Comparison of ENCODE assay signal across 8 mouse cellular contexts in genomic region chr12:65037546-65037937, GRCm38 (mm10). TPM values are rescaled to one million over a fixed set of nuclear protein-coding genes. Genes with fewer than 3 reads are reported as not detected.
DNase-seq lines count a peak whose midpoint lies in the region; ATAC-seq and TF ChIP-seq lines count a peak whose summit lies in the region.

No protein-coding gene starts in this region.

- no peak for TF ChIP-seq EP300 in liver, embryonic 14.5 days (IDR thresholded peaks at IDR 0.05; ENCODE audit: low read depth)

- H3K4me3 ChIP-seq in heart, embryonic 12.5 days: peak overlapping the region; percentile 97
- peak overlapping the region; percentile 99 for H3K4me3 ChIP-seq in forebrain, postnatal 0 days (ENCODE audit: low read depth, low read length)
- H3K4me3 ChIP-seq in liver, embryonic 14.5 days (ENCODE audit: insufficient read depth in 1 of 2, low read depth in 2 of 2, low read length in 2 of 2): peak overlapping the region; percentile 85 to 99; a peak in 3 of 4 replicates
- peak overlapping the region; percentile 87 for H3K4me3 ChIP-seq in stomach, embryonic 14.5 days (ENCODE audit: low read depth, low read length)

- TF ChIP-seq CTCF in forebrain, postnatal 0 days (IDR thresholded peaks at IDR 0.05; ENCODE audit: low read depth): no peak
- no peak for TF ChIP-seq CTCF in liver, embryonic 14.5 days (IDR thresholded peaks at IDR 0.05; ENCODE audit: low read depth)

- no peak overlapping the region for H3K9ac ChIP-seq in heart, embryonic 12.5 days
- no peak overlapping the region for H3K9ac ChIP-seq in forebrain, postnatal 0 days
- H3K9ac ChIP-seq in liver, embryonic 14.5 days (replicated peaks): peak overlapping the region; percentile 97
- no peak overlapping the region; the same call in 1 of the 2 replicates for H3K9ac ChIP-seq in stomach, embryonic 14.5 days (replicated peaks; ENCODE audit: low read depth, low read length)

- no peak for DNase-seq in heart, postnatal 14 days
- DNase-seq in adrenal gland, postnatal 14 days: peak; percentile 35
- DNase-seq in forebrain, postnatal 0 days: no peak
- peak in 1 of 3 experiments; percentile 27 for DNase-seq in liver, embryonic 14.5 days (ENCODE audit: low read depth in 3 of 3, low spot score in 3 of 3)
- DNase-seq in left cerebral cortex, adult 8-10 months (ENCODE audit: low spot score in 2 of 2): no peak
- DNase-seq in left cerebral cortex, postnatal 25 days (ENCODE audit: low spot score in 2 of 2): no peak

- no peaks in the 10 kb centered on the region for H3K27me3 ChIP-seq in heart, embryonic 12.5 days (replicated peaks)
- H3K27me3 ChIP-seq in forebrain, postnatal 0 days (ENCODE audit: insufficient read depth, low read length): no peaks in the 10 kb centered on the region
- no peaks in the 10 kb centered on the region for H3K27me3 ChIP-seq in liver, embryonic 14.5 days (ENCODE audit: control insufficient read depth, insufficient read depth, low read length)
- no peaks in the 10 kb centered on the region for H3K27me3 ChIP-seq in stomach, embryonic 14.5 days (ENCODE audit: control insufficient read depth, insufficient read depth, low read length)

- intact Hi-C loops in heart, postnatal 14 days (cut with DNase I): loop anchor here (5.0 kb wide), 2 partner anchors 35 to 70 kb away; partner anchors contain the start of genes Fkbp3, Klhl28 and Togaram1
- intact Hi-C loops in left cerebral cortex, postnatal 25 days (cut with DNase I): no loop called here

- peaks cover 6% of the 10 kb centered on the region for H3K36me3 ChIP-seq in heart, embryonic 12.5 days
- peaks cover 3% of the 10 kb centered on the region; the same call in 1 of the 2 replicates for H3K36me3 ChIP-seq in forebrain, postnatal 0 days (ENCODE audit: insufficient read depth)
- no peaks in the 10 kb centered on the region; the same call in 1 of the 2 replicates for H3K36me3 ChIP-seq in liver, embryonic 14.5 days (replicated peaks; ENCODE audit: control insufficient read depth, insufficient read depth, low read depth)
- H3K36me3 ChIP-seq in stomach, embryonic 14.5 days (ENCODE audit: control insufficient read depth, insufficient read depth, low read length): no peaks in the 10 kb centered on the region; the same call in 1 of the 2 replicates

- 37% methylated on average over 4 of the region's 4 CpGs for WGBS in heart, embryonic 12.5 days
- 43% methylated on average over 4 of the region's 4 CpGs for WGBS in forebrain, postnatal 0 days
- WGBS in liver, embryonic 14.5 days (ENCODE audit: insufficient replicate concordance): 12% methylated on average over 4 of the region's 4 CpGs
- 29% methylated on average over 4 of the region's 4 CpGs for WGBS in stomach, embryonic 14.5 days

- no peak for ATAC-seq in heart, embryonic 12.5 days (ENCODE audit: insufficient number of reproducible peaks, low FRiP score)
- ATAC-seq in forebrain, postnatal 0 days: no peak
- no peak for ATAC-seq in liver, embryonic 14.5 days (ENCODE audit: insufficient read depth)
- no peak for ATAC-seq in stomach, embryonic 14.5 days (ENCODE audit: insufficient number of reproducible peaks, insufficient read depth, low FRiP score, low read depth)

- no peak overlapping the region for H3K27ac ChIP-seq in heart, embryonic 12.5 days (ENCODE audit: poor library complexity, severe bottlenecking)
- no peak overlapping the region for H3K27ac ChIP-seq in forebrain, postnatal 0 days (ENCODE audit: low read depth, low read length)
- H3K27ac ChIP-seq in liver, embryonic 14.5 days: no peak overlapping the region
- H3K27ac ChIP-seq in stomach, embryonic 14.5 days (ENCODE audit: low read length): no peak overlapping the region

- H3K4me2 ChIP-seq in heart, embryonic 12.5 days: peak overlapping the region; percentile 77
- H3K4me2 ChIP-seq in forebrain, postnatal 0 days (ENCODE audit: low read depth): peak overlapping the region; percentile 57
- H3K4me2 ChIP-seq in liver, embryonic 14.5 days (ENCODE audit: low read depth): peak overlapping the region; percentile 85
- peak overlapping the region; percentile 70 for H3K4me2 ChIP-seq in stomach, embryonic 14.5 days (replicated peaks; ENCODE audit: low read depth, low read length)

- peaks cover 15% of the 10 kb centered on the region for H3K4me1 ChIP-seq in heart, embryonic 12.5 days (replicated peaks)
- 0 out of 2 replicates have a peak, but pooled peaks cover 14% of the 10 kb centered on the region for H3K4me1 ChIP-seq in forebrain, postnatal 0 days (ENCODE audit: insufficient read depth)
- peaks cover 8 to 16% of the 10 kb centered on the region in 2 experiments for H3K4me1 ChIP-seq in liver, embryonic 14.5 days (replicated peaks; ENCODE audit: control insufficient read depth in 2 of 2, insufficient read depth in 2 of 2, low read length in 1 of 2)
- peaks cover 9% of the 10 kb centered on the region for H3K4me1 ChIP-seq in stomach, embryonic 14.5 days (ENCODE audit: control insufficient read depth, insufficient read depth, low read length)

- no peaks in the 10 kb centered on the region for H3K9me3 ChIP-seq in heart, embryonic 12.5 days (replicated peaks)
- no peaks in the 10 kb centered on the region for H3K9me3 ChIP-seq in forebrain, postnatal 0 days (ENCODE audit: low read length)
- H3K9me3 ChIP-seq in liver, embryonic 14.5 days (ENCODE audit: control insufficient read depth, low read length): no peaks in the 10 kb centered on the region
- H3K9me3 ChIP-seq in stomach, embryonic 14.5 days (ENCODE audit: control insufficient read depth, low read depth, low read length): no peaks in the 10 kb centered on the region

RNA-seq across cellular contexts. Expression of gene Prpf39, which starts 1.4 kb away (rescaled TPM):
- 43.8 and 45.3 TPM in 2 replicates for polyA plus RNA-seq in heart, embryonic 12.5 days (2016; fragmentation: Nextera tagmentation; extraction: Ambion mirVana)
- 10 to 100 TPM; 18.9 to 20.1 TPM for total RNA-seq in heart, postnatal 14 days (2021)
- 33.0 and 40.5 TPM in 2 replicates for total RNA-seq in adrenal gland, postnatal 14 days (2021)
- total RNA-seq in forebrain, postnatal 0 days (2014; rRNA removed): 37.5 and 49.5 TPM in 2 replicates
- 21.6 and 28.6 TPM in 2 replicates for polyA plus RNA-seq in forebrain, postnatal 0 days (2015; fragmentation: Nextera tagmentation; extraction: Ambion mirVana)
- polyA plus RNA-seq in liver, embryonic 14.5 days (2012; rRNA removed): 5.8 and 9.1 TPM in 2 replicates
- 14.3 and 14.5 TPM in 2 replicates for polyA plus RNA-seq in liver, embryonic 14.5 days (2014; fragmentation: Nextera tagmentation; extraction: Ambion mirVana)
- polyA plus RNA-seq in stomach, embryonic 14.5 days (2014; fragmentation: Nextera tagmentation; extraction: Ambion mirVana): 71.8 and 73.1 TPM in 2 replicates
- total RNA-seq in left cerebral cortex, adult 8-10 months (2022): 10 to 100 TPM; 35.2 to 42.9 (median 36.9) TPM
- total RNA-seq in left cerebral cortex, postnatal 25 days (2021): 10 to 100 TPM; 35.3 to 40.5 TPM

RNA-seq across cellular contexts. Expression of gene Fkbp3, which starts 36.3 kb away (rescaled TPM):
- 512 and 531 TPM in 2 replicates for polyA plus RNA-seq in heart, embryonic 12.5 days (2016; fragmentation: Nextera tagmentation; extraction: Ambion mirVana)
- total RNA-seq in heart, postnatal 14 days (2021): 100 to 1,000 TPM; 204 to 219 TPM
- total RNA-seq in adrenal gland, postnatal 14 days (2021): 107 and 111 TPM in 2 replicates
- 254 and 312 TPM in 2 replicates for total RNA-seq in forebrain, postnatal 0 days (2014; rRNA removed)
- 430 and 547 TPM in 2 replicates for polyA plus RNA-seq in forebrain, postnatal 0 days (2015; fragmentation: Nextera tagmentation; extraction: Ambion mirVana)
- 34.3 and 66.5 TPM in 2 replicates for polyA plus RNA-seq in liver, embryonic 14.5 days (2012; rRNA removed)
- 147 and 152 TPM in 2 replicates for polyA plus RNA-seq in liver, embryonic 14.5 days (2014; fragmentation: Nextera tagmentation; extraction: Ambion mirVana)
- polyA plus RNA-seq in stomach, embryonic 14.5 days (2014; fragmentation: Nextera tagmentation; extraction: Ambion mirVana): 355 and 374 TPM in 2 replicates
- total RNA-seq in left cerebral cortex, adult 8-10 months (2022): 100 to 1,000 TPM; 164 to 197 (median 165) TPM
- total RNA-seq in left cerebral cortex, postnatal 25 days (2021): 100 to 1,000 TPM; 169 to 191 TPM

RNA-seq across cellular contexts. Expression of gene Fancm, which starts 37.9 kb away (rescaled TPM):
- 13.8 and 15.1 TPM in 2 replicates for polyA plus RNA-seq in heart, embryonic 12.5 days (2016; fragmentation: Nextera tagmentation; extraction: Ambion mirVana)
- total RNA-seq in heart, postnatal 14 days (2021): 1 to 10 TPM; 5.5 to 6.4 TPM
- total RNA-seq in adrenal gland, postnatal 14 days (2021): 11.6 and 13.4 TPM in 2 replicates
- total RNA-seq in forebrain, postnatal 0 days (2014; rRNA removed): 22.6 and 22.8 TPM in 2 replicates
- 4.1 and 8.3 TPM in 2 replicates for polyA plus RNA-seq in forebrain, postnatal 0 days (2015; fragmentation: Nextera tagmentation; extraction: Ambion mirVana)
- polyA plus RNA-seq in liver, embryonic 14.5 days (2012; rRNA removed): 2.3 and 4.6 TPM in 2 replicates
- polyA plus RNA-seq in liver, embryonic 14.5 days (2014; fragmentation: Nextera tagmentation; extraction: Ambion mirVana): 5.8 and 6.5 TPM in 2 replicates
- polyA plus RNA-seq in stomach, embryonic 14.5 days (2014; fragmentation: Nextera tagmentation; extraction: Ambion mirVana): 9.3 and 13.5 TPM in 2 replicates
- 10 to 100 TPM; 11.4 to 19.9 (median 15.4) TPM for total RNA-seq in left cerebral cortex, adult 8-10 months (2022)
- 10 to 100 TPM; 10.9 to 13.0 TPM for total RNA-seq in left cerebral cortex, postnatal 25 days (2021)
